Mouse (Mus musculus) CH12.LX (cell line): ENCODE data around the gene Pttg1ip. TPM values are rescaled to one million over a fixed set of nuclear protein-coding genes. Genes with fewer than 3 reads are reported as not detected.

Experiments
- DNase-seq: peaks from one replicate; pipeline ENCODE4 v3.0.0-alpha.2; 2013; ENCODE audit errors: extremely low read depth
- H3K27ac ChIP-seq: 2 replicates; pipeline ENCODE4 v1.5.1; 2012; ENCODE audit warnings: low read depth, mild to moderate bottlenecking, control low read depth, moderate library complexity; ENCODE audit not compliant: insufficient read depth
- H3K27me3 ChIP-seq: replicated peaks from 2 replicates; pipeline ENCODE3; 2012; ENCODE audit warnings: inconsistent platforms
- H3K36me3 ChIP-seq, 2 experiments: replicated peaks in 1 of 2; 2 replicates each; pipeline versions ENCODE3 to v1.6.1; 2012; ENCODE audit warnings: inconsistent platforms in 1 of 2, low read length in 1 of 2, mild to moderate bottlenecking in 1 of 2, mixed read lengths in 1 of 2, moderate library complexity in 1 of 2; ENCODE audit not compliant: control insufficient read depth in 1 of 2, insufficient read depth in 1 of 2
- H3K4me1 ChIP-seq, 2 experiments: 2 replicates each; pipeline ENCODE4 v1.6.1; 2012; ENCODE audit warnings: inconsistent platforms in 1 of 2, moderate library complexity in 1 of 2; ENCODE audit not compliant: insufficient read depth in 2 of 2, control insufficient read depth in 1 of 2
- H3K4me2 ChIP-seq: 2 replicates; pipeline ENCODE4 v1.6.1; 2012; ENCODE audit warnings: low read depth, mild to moderate bottlenecking, control low read depth; ENCODE audit not compliant: poor library complexity, insufficient read depth, severe bottlenecking
- H3K4me3 ChIP-seq, 3 experiments: fragments of 150-350 bp in 1 of 3; sonication (generic) in 1 of 3; replicated peaks in 1 of 3; 2 replicates each; pipeline versions ENCODE3 to v1.5.1; 2011 to 2012; ENCODE audit warnings: low read depth in 2 of 3, low read length in 2 of 3, mild to moderate bottlenecking in 2 of 3, moderate library complexity in 2 of 3, control low read depth in 1 of 3, improper control_type of control experiment in 1 of 3, inconsistent platforms in 1 of 3, mixed read lengths in 1 of 3; ENCODE audit not compliant: poor library complexity in 1 of 3
- H3K79me2 ChIP-seq: replicated peaks from 2 replicates; pipeline ENCODE4 v1.6.1; 2012; ENCODE audit warnings: mild to moderate bottlenecking, moderate library complexity; ENCODE audit not compliant: control insufficient read depth, poor library complexity, insufficient read depth, severe bottlenecking; ENCODE audit errors: extremely low read depth
- H3K9ac ChIP-seq: 2 replicates; pipeline ENCODE4 v1.6.1; 2012; ENCODE audit warnings: low read depth, mild to moderate bottlenecking, control low read depth, moderate library complexity; ENCODE audit not compliant: insufficient read depth
- H3K9me3 ChIP-seq: replicated peaks from 2 replicates; pipeline ENCODE3; 2012; ENCODE audit warnings: low read length, inconsistent platforms, mixed read lengths
- BHLHE40 ChIP-seq: IDR thresholded peaks from 2 replicates; pipeline ENCODE4 v1.6.1; 2011; ENCODE audit warnings: mild to moderate bottlenecking, low read depth, low read length, improper control_type of control experiment
- CHD1 ChIP-seq: IDR thresholded peaks from 2 replicates; pipeline ENCODE4 v1.6.1; 2012; ENCODE audit warnings: low read depth, low read length, improper control_type of control experiment, inconsistent platforms
- CTCF ChIP-seq, 2 experiments: IDR thresholded peaks in 1 of 2; conservative IDR thresholded peaks in 1 of 2; 2 replicates each; pipeline ENCODE4 v1.5.1; 2011 to 2012; ENCODE audit warnings: low read depth in 2 of 2, low read length in 2 of 2, improper control_type of control experiment in 1 of 2, inconsistent platforms in 1 of 2, mild to moderate bottlenecking in 1 of 2, moderate library complexity in 1 of 2
- EP300 ChIP-seq: IDR thresholded peaks from 2 replicates; pipeline ENCODE4 v1.6.1; 2011; ENCODE audit warnings: low read length, improper control_type of control experiment
- GABPA ChIP-seq: IDR thresholded peaks from 2 replicates; pipeline ENCODE4 v1.6.1; 2012; ENCODE audit warnings: low read depth, low read length, improper control_type of control experiment, inconsistent platforms; ENCODE audit not compliant: insufficient replicate concordance
- IRF4 ChIP-seq: IDR thresholded peaks from 2 replicates; pipeline ENCODE4 v1.6.1; 2014; ENCODE audit warnings: low read depth, mild to moderate bottlenecking, inconsistent platforms, low read length, improper control_type of control experiment
- JUN ChIP-seq: IDR thresholded peaks from 2 replicates; pipeline ENCODE4 v1.6.1; 2011; ENCODE audit warnings: low read depth, mild to moderate bottlenecking, low read length, improper control_type of control experiment, moderate library complexity; ENCODE audit not compliant: insufficient read depth
- JUND ChIP-seq: conservative IDR thresholded peaks from 2 replicates; pipeline ENCODE4 v1.6.1; 2011; ENCODE audit warnings: low read depth, low read length, improper control_type of control experiment
- KAT2A ChIP-seq: IDR thresholded peaks from 2 replicates; pipeline ENCODE4 v1.6.1; 2012; ENCODE audit warnings: low read length, improper control_type of control experiment, inconsistent platforms; ENCODE audit not compliant: insufficient replicate concordance
- MEF2A ChIP-seq: IDR thresholded peaks from 2 replicates; pipeline ENCODE4 v1.6.1; 2014; ENCODE audit warnings: low read depth, mild to moderate bottlenecking, inconsistent platforms, low read length, improper control_type of control experiment, borderline replicate concordance
- MXI1 ChIP-seq: IDR thresholded peaks from 2 replicates; pipeline ENCODE4 v1.6.1; 2011; ENCODE audit warnings: mild to moderate bottlenecking, low read depth, low read length, improper control_type of control experiment
- MYC ChIP-seq: IDR thresholded peaks from 2 replicates; pipeline ENCODE4 v1.6.1; 2011; ENCODE audit warnings: low read depth, mild to moderate bottlenecking, improper control_type of control experiment, low read length
- NELFE ChIP-seq: IDR thresholded peaks from 2 replicates; pipeline ENCODE4 v1.6.1; 2011; ENCODE audit warnings: low read depth, low read length, improper control_type of control experiment
- NRF1 ChIP-seq: IDR thresholded peaks from 2 replicates; pipeline ENCODE4 v1.6.1; 2014; ENCODE audit warnings: low read depth, mild to moderate bottlenecking, inconsistent platforms, low read length, improper control_type of control experiment, moderate library complexity
- PAX5 ChIP-seq: IDR thresholded peaks from 2 replicates; pipeline ENCODE4 v1.6.1; 2012; ENCODE audit warnings: low read length, inconsistent platforms, mixed read lengths
- POLR2A ChIP-seq: IDR thresholded peaks from 2 replicates; pipeline ENCODE4 v1.6.1; 2011; ENCODE audit warnings: low read depth, mild to moderate bottlenecking, improper control_type of control experiment, low read length
- RAD21 ChIP-seq: IDR thresholded peaks from 2 replicates; pipeline ENCODE4 v1.6.1; 2011; ENCODE audit warnings: low read depth, mild to moderate bottlenecking, low read length, improper control_type of control experiment, moderate library complexity
- SIN3A ChIP-seq: IDR thresholded peaks from 2 replicates; pipeline ENCODE4 v1.6.1; 2012; ENCODE audit warnings: low read length, improper control_type of control experiment, inconsistent platforms
- SMC3 ChIP-seq: IDR thresholded peaks from 2 replicates; pipeline ENCODE4 v1.6.1; 2011; ENCODE audit warnings: low read depth, low read length, improper control_type of control experiment
- TBP ChIP-seq: conservative IDR thresholded peaks from 2 replicates; pipeline ENCODE4 v1.6.1; 2011; ENCODE audit warnings: low read depth, low read length, improper control_type of control experiment
- TCF12 ChIP-seq: IDR thresholded peaks from 2 replicates; pipeline ENCODE4 v1.6.1; 2014; ENCODE audit warnings: low read depth, mild to moderate bottlenecking, inconsistent platforms, low read length, improper control_type of control experiment
- USF1 ChIP-seq: IDR thresholded peaks from 2 replicates; pipeline ENCODE4 v1.6.1; 2014; ENCODE audit warnings: low read depth, mild to moderate bottlenecking, inconsistent platforms, low read length, improper control_type of control experiment
- ZC3H11A ChIP-seq: IDR thresholded peaks from 2 replicates; pipeline ENCODE4 v1.6.1; 2012; ENCODE audit warnings: low read depth, mild to moderate bottlenecking, inconsistent platforms, low read length, improper control_type of control experiment
- ZMIZ1 ChIP-seq: IDR thresholded peaks from 2 replicates; pipeline ENCODE4 v1.6.1; 2012; ENCODE audit warnings: low read depth, mild to moderate bottlenecking, inconsistent platforms, low read length, improper control_type of control experiment
- dilution Hi-C: fragments of 300-500 bp; cut with MboI; formaldehyde crosslinking; loops from 2 replicates; pipeline ENCODE4 v1.14.3; 2020; ENCODE audit warnings: low sequenced_read_pairs; ENCODE audit not compliant: extremely low pct_unique_long_range_greater_than_20kb, extremely low pct_ligation_motif_present
- in situ Hi-C: fragments of 300-500 bp; cut with MboI; formaldehyde crosslinking; loops from 3 replicates; pipeline ENCODE4 v1.14.3; 2019; ENCODE audit warnings: low sequenced_read_pairs, low pct_ligation_motif_present, low pct_unique_long_range_greater_than_20kb, mixed read lengths
- polyA plus RNA-seq: library from polyadenylated mRNA; unstranded; fragments of >175 nt; gene quantifications from 2 replicates; pipeline ENCODE4 v1.2.1, GENCODE M21; 2012; ENCODE audit warnings: low read depth; ENCODE audit not compliant: insufficient read length
- total RNA-seq, 2 experiments: library from RNA; depleted of rRNA; stranded (reverse); fragments of 300-350 nt in 1 of 2; fragments of >200 nt in 1 of 2; gene quantifications; 2 replicates each; pipeline ENCODE4 v1.2.3; 2012 to 2014

Gene Pttg1ip
- total and polyA plus RNA-seq, 3 experiments, result 18.9 to 25.3 (median 20.7) TPM

DNA sequence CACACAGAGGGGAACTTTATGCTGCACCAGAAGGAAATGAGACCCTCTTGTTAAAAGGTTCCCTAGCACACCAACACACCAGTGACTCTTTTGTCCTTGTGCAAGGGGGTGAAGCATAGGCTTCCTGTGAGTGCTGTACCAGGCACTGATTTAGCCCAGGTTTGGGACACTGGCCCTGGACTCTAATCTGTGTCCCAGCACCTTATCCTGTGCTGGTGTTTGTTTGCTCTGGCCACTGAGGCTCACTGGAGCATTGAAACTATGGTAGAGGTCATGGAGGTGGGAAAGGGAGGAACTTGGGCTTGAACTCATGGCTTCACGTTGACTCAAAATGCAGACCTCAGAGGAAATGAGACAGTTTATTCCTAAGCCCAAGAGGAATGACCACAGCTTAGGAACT lies 8.4 kb upstream of the Pttg1ip start:
- Histone ChIP-seq H3K36me3 (peaks cover 0 to 7% of the 10 kb centered on the region in 2 experiments), H3K79me2 (no peaks in the 10 kb centered on the region), H3K4me1 (peaks cover 2 to 5% of the 10 kb centered on the region in 2 experiments; a peak in 2 of 4 replicates), H3K9me3 (no peaks in the 10 kb centered on the region), H3K27me3 (peaks cover 6% of the 10 kb centered on the region), H3K4me2 (no peak overlapping the region), H3K27ac (no peak overlapping the region), H3K4me3 (no peak overlapping the region), H3K9ac (no peak overlapping the region)
- no peak for DNase-seq
- in situ Hi-C loops, result no loop called here
- TF ChIP-seq KAT2A, result no peak
- TF ChIP-seq USF1, result no peak
- no peak for TF ChIP-seq NRF1
- no peak for TF ChIP-seq MYC
- TF ChIP-seq JUN, result no peak
- no peak for TF ChIP-seq PAX5
- dilution Hi-C loops, result no loop called here

DNA sequence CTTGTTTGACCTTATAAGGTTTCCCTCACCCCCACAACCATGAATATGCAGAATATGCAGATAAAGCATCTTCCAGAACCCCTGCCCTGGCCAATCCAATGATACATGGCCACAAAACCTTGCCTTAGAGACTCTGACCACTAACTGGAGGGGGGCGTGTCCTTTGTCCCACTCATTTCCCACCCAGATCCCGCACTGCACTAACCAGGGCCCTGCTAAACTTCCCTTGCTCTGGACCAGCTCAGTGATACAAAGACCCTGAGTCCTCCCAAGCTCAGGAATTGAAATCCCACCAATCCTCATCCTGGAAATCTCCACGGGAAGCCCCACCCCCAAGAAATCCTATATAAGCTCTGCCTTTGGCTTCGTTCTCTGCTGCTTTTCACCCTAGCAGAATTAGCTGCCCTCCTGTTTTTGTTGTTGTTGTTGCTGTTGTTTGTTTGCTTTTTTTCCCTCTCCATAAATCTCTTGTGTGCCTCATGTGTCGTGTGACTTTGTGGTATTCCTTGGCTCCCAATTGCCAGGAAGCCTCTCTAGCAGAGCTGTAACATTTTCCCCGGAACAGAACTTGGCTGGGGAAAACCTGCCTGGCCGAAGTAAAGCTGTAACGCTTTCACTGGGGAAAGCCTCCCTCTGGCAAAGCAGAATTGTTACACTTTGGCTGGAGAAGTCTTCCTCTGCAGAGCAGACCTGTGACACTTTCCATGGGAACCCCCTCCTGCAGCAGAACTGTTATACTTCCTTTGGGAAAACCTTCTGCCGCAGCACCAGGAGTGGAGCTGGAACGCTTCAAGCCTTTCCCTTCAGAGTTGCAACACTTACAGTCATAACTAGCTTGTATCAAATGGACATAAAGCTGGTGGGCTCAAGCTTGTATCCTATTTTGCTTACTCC lies 1.2 kb upstream of the Pttg1ip start:
- TF ChIP-seq JUND (no peak), RAD21 (no peak), CHD1 (no peak), TCF12 (no peak), SMC3 (no peak), JUN (no peak)
- Histone ChIP-seq H3K9ac (no peak overlapping the region), H3K27ac (no peak overlapping the region), H3K79me2 (peaks cover 3% of the 10 kb centered on the region; the same call in 1 of the 2 replicates), H3K9me3 (no peaks in the 10 kb centered on the region), H3K27me3 (peaks cover 11% of the 10 kb centered on the region), H3K36me3 (peaks cover 0 to 10% of the 10 kb centered on the region in 2 experiments), H3K4me2 (0 out of 2 replicates have a peak overlapping the region, but pooled peaks have one; percentile 72), H3K4me1 (peaks cover 5 to 25% of the 10 kb centered on the region in 2 experiments; a peak in 2 of 4 replicates), H3K4me3 (no peak overlapping the region)
- in situ Hi-C loops (no loop called here), dilution Hi-C loops (no loop called here)
- DNase-seq, result no peak

DNA sequence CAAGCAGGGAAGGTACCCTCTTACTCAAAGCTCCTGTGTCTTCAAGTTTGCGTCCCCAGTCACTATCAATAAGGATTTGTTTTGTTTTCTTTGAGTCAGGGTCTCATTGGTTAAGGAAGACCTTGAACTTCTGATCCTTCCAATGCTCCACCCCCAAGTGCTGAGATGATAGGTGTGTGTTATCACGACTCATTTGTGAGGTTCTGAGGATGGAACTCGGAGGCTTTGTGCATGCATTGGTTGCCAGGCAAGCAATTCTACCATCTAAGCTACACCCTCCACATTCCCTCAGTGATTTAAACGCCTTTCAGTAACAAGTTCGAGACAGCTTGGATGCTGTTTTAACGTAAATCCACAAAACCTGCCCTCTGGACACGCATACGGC lies 505 bp upstream of the Pttg1ip start:
- Histone ChIP-seq H3K4me1 (peaks cover 5 to 25% of the 10 kb centered on the region in 2 experiments; a peak in 2 of 4 replicates), H3K27ac (no peak overlapping the region)
- DNase-seq, result peak; percentile 13

More for the DNA sequence above, 505 bp upstream of the Pttg1ip start:
- TF ChIP-seq SIN3A (no peak), IRF4 (no peak), MXI1 (no peak), ZMIZ1 (no peak), CTCF (conservative IDR thresholded peaks at IDR 0.05 in 1 of 2, IDR thresholded peaks at IDR 0.05 in 1 of 2; ENCODE audit: low read depth in 2 of 2, low read length in 2 of 2) (no peak), MEF2A (no peak), PAX5 (no peak), KAT2A (no peak), NELFE (no peak), TBP (no peak), GABPA (no peak), EP300 (no peak), POLR2A (no peak), ZC3H11A (no peak), BHLHE40 (no peak)
- Histone ChIP-seq H3K36me3 (peaks cover 0 to 10% of the 10 kb centered on the region in 2 experiments), H3K4me2 (peak overlapping the region; percentile 72), H3K27me3 (peaks cover 11% of the 10 kb centered on the region), H3K4me3 (peak overlapping the region; percentile 33 to 72 (median 59)), H3K79me2 (peaks cover 3% of the 10 kb centered on the region; the same call in 1 of the 2 replicates), H3K9me3 (no peaks in the 10 kb centered on the region), H3K9ac (peak overlapping the region; percentile 64; the same call in 1 of the 2 replicates)
- in situ Hi-C loops, result no loop called here
- dilution Hi-C loops, result no loop called here
